Mouse (Mus musculus): ENCODE results near the gene Mdm4.

DNA sequence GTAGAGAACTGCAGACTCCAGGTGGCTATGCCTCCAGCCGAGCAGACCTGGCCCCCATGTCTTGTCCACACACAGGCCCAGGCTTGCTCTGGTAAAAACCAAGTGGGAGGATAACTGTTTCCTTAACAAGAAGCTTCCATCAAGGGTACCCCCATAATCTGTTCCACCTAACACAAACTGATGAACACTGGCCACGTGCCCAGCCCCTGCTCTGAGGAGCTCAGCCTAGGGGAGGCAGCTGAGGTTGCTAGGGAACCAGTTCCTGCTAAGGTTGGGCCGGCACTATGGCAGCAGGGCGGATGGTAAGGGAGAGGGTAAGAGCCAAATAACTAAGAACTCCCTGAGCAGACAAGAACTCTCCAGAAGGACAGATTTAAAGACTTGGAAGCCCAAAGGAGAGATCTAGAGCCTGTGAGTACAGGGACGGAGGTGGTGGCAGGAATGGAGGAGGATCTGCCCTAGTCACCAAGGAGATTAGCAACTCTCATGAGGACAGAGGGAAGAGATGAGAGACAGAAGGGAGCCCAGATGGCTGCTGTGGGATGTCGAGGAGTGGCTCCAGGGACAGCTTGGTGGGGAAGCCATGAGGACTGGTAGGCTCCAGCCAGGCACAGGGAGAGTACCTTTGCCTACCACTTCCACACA lies 114.4 kb downstream of the Mdm4 start:
- TF ChIP-seq MAFK (IDR thresholded peaks at IDR 0.05; ENCODE audit: insufficient read depth, low read depth, low read length) (no peak), CHD2 (IDR thresholded peaks at IDR 0.05; ENCODE audit: low read depth, low read length) (no peak), ZNF384 (IDR thresholded peaks at IDR 0.05; ENCODE audit: low read depth, low read length) (no peak)

All from ES-E14 (cell line).